Mouse (Mus musculus): ENCODE results near the gene Olfr524. TPM values are rescaled to one million over a fixed set of nuclear protein-coding genes. Genes with fewer than 3 reads are reported as not detected.
A peak's percentile ranks its signal among the peaks of the same experiment; 100 is the strongest.

Gene Olfr524
- total RNA-seq, 4 experiments from 2014 or later, result not detected

DNA sequence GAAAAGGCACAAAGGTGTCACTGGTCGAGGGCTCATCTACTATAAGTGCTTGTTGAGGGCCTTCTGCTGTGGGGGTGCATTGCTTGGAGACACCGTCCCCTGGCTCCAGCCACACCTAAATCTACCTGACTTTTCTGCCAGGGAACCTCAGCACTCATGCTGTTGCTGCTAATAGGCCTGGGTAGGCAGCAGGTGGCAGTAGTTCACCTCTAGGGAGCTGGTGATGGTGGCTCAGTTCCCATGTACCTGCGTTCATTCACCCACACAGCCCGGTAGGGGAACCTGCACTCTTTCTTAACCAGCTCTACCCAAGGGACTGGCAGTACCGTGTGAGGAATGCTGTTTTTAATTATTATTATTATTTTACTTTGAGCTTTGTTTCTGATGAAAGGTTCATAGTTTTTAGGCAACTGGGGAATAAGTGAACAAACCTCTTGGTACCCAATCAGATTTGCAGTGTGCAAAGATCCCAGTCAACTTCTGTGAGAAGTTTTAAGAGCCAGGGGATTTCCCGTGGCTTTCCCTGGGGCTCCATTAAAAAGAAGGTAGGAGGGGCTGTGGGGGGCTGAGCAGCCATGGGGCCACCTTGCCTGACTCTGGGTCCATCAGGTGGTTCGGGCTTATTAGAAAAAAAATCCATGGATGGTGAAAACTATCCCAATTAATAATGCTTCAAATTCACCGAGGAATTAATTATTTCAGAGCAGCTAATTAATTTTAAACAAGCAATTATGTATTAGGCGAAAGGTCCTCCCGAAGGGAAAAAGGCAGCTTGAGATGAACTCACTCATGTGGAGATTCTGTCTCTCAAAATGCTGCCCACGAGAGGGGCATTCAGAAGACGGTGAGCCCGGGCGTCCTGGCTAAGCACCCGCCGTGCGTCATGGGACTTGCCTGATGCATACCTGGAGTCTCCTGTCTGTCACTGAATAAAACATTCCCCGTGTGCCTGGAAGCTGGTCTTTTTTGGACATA is 18.8 kb downstream of the Olfr524 start:
- DNase-seq (ENCODE audit: low spot score in 2 of 2), result peak in 1 of 2 experiments; percentile 27

- DNase-seq (ENCODE audit: low spot score in 2 of 2), result no peak
Observed at GRCm38 (mm10) chr7:140184206-140184605, 21.6 kb downstream of the Olfr524 start.

DNA sequence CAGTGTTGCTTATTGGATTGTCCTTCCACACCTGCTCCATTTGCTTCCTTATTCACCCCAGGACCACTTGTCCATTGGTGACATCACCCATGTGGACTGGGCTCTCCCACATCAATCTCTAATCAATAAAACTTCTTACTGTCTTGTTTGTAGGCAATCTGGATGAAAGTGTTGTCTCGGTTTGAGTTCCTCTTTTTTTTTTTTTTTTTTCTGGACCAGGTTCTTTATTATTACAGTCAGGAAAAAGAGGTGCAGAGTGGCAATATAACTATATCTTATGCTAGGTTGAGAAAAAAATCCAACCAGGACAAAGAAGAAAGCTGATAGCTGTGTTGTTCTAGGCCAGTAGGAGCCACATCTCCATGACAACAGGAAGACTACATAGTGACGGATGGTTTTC is 25.1 kb downstream of the Olfr524 start:
- DNase-seq (ENCODE audit: low spot score in 2 of 2), result no peak

DNA sequence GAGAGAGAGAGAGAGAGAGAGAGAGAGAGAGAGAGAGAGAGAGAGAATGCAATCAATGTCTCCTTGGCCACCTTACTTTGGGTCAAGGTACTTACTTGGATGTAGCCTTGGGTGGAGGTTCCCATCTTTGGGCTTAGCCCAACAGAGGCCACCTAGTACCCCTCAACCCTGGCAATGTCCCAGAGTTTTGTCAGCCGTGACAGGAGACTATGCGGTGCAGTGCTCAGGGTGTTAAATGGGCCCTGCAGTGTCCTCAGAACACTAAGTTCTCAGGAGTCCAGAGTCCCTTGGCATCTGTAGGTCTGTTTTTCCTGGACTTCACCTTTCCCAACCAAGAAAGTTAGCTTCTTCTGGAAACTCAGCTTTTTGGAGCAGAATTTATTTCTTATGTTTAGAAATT is 26.6 kb downstream of the Olfr524 start:
- DNase-seq (ENCODE audit: low spot score in 2 of 2), result no peak

GRCm38 (mm10) chr7:140172936-140173335 is 32.8 kb downstream of the Olfr524 start, which contains the start of gene Olfr523:
Gene Olfr523 (plus strand): TSS chr7:140173217.
- DNase-seq (ENCODE audit: low spot score in 2 of 2), result no peak

DNA sequence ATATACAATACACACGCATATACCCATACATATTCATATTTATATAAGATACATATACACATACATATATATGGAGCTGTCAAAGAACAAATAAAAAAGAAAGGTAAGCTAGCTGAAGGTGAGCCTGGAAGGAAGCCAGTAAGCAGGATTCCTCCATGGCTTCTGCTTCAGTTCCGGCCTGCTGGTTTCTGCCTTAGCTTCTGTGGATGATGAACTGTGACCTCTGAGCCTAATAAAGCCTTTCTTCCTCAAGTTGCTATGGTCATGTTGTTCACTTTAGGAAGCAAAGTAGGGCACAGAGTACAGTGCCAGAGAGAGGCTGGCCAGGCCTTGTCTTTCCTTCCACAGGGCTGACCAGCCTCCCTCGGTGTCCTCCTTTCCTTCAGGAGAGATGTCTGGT is 34.9 kb downstream of the Olfr524 start:
- no peak for DNase-seq (ENCODE audit: low spot score in 2 of 2)

DNA sequence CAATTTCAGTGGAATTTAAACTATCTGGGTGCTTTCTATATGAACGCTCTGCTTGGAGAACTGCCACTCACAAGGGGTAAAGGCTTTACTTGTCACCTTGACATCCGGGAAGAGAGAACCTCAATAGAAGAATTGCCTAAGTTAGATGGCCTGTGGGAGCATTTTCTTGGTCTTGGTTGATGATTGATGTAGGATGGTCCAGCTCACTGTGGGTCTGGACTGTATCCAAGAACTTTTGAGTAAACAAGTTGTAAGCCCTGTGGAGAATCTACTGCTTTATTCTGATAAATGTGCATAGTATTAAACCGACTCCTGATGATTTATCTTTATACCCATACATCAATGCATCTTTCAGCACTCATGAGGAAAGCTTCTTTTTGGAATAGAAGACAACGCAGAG is 36.4 kb downstream of the Olfr524 start:
- no peak for DNase-seq (ENCODE audit: low spot score in 2 of 2)

GRCm38 (mm10) chr7:140167950-140168349 is 37.8 kb downstream of the Olfr524 start:
- no peak for DNase-seq (ENCODE audit: low spot score in 2 of 2)

DNA sequence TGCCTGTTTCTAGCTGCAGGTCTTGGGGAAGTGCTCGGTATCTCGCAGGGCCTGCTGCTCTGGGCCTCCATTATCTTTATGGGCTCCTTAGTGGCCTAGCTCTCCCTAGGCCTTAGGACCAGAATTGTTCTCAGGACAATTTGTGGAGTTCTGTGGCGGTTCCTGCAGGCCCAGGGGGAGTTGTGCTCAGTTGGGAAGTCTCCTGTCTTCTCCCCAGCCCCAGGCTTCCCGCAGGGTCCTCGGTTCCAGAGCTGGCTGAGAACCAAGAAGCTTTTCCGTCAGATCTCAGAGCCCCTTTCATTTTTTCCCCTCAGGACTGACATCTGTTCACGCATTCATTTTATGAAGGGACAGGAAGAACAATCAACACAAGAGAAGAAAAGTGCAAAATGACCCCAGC is 41.1 kb downstream of the Olfr524 start, which contains the start of gene Olfr522:
TSS of gene Olfr522 (minus strand) at position 101 of the 400 bp plus-strand sequence.
- no peak for DNase-seq (ENCODE audit: low spot score in 2 of 2)

GRCm38 (mm10) chr7:140160363-140160762 is 45.4 kb downstream of the Olfr524 start:
- DNase-seq (ENCODE audit: low spot score in 2 of 2), result no peak

DNA sequence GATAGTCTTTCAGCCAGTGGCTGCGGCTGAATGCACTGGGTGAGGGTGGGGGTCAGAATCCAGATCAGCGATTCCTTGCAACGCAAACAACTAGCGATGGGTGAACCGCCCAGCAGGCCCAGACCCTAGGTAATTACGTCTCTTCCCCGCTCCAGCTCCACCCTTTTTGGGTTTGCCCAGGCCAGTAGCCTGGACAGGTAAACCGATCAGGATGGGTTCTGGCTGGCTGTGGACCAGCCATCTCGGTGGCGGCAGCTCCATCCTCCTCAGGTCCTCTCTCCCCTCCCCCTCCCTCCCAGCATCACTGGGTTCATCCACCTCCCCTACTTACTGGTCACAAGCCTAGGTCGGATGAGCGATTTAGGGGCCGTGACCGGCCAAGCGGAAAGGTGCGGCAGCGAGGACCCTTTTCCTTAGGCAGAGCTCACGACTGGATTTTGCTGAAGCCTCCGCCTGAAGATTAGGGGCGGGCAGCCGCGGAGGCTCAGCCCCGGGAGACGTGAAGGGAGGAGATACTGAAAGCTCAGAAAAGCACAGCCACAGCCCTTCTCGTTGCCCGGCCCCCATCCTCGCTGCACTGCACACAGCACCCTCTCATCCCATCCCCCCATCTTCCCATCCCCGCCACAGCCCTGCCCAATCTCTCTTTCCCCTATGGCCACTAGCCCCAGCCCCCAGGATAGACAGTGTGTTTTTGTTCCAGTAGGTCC is 51.4 kb downstream of the Olfr524 start, which contains the start of gene Sprn:
TSS of gene Sprn (minus strand) at position 660 of the 710 bp plus-strand sequence.
- DNase-seq (ENCODE audit: low spot score in 2 of 2), result peak; percentile 54 to 84

DNA sequence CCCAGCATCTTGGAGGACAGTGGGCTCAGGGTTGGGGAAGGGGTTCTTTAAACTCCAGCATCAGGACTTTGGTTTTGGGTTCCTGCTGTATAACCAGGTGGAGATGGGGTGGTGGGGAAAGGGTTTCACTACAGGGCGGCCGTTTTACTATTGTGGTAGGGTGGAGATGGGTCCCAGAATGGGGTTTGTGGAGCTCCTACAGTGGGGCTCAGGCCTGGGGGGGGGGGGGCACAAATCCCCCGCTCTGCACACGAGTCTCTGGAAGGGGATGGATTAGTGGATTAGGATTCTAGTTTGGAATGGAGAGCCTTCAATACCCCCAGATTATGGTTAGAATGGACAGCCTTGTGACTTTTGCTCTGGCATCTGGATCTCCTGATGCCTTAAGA is 51.9 kb downstream of the Olfr524 start:
- DNase-seq (ENCODE audit: low spot score in 2 of 2), result no peak

- peak in 1 of 2 experiments; percentile 54 for DNase-seq (ENCODE audit: low spot score in 2 of 2)
Observed at GRCm38 (mm10) chr7:140153383-140153782, 52.4 kb downstream of the Olfr524 start.

Other genes with a start within 250 kb of the Olfr524 start
- 1 to 10 TPM; 1.1 to 1.7 (median 1.2) TPM for gene 6430531B16Rik, start 227.2 kb downstream of the Olfr524 start, total RNA-seq (2022)
- 1 to 10 TPM; 1.1 to 3.6 (median 1.9) TPM for gene Adam8, start 213.4 kb downstream of the Olfr524 start, total RNA-seq (2022)
- gene Zfp511, start 169.6 kb downstream of the Olfr524 start, total RNA-seq (2022), result 10 to 100 TPM; 19.6 to 28.2 (median 23.3) TPM
- gene Tubgcp2, start 169.3 kb downstream of the Olfr524 start, total RNA-seq (2022), result 10 to 100 TPM; 36.6 to 44.2 (median 42.8) TPM
- gene Msx3, start 156.9 kb downstream of the Olfr524 start, total RNA-seq (2022), result under 1 TPM in 2 of 4 experiments, not detected in 2; 0.14 to 0.19 TPM
- 100 to 1,000 TPM; 184 to 218 (median 213) TPM for gene Caly, start 123.4 kb downstream of the Olfr524 start, total RNA-seq (2022)
- not detected for gene Prap1, start 112.6 kb downstream of the Olfr524 start, total RNA-seq (2022)
- 10 to 100 TPM; 45.1 to 51.0 (median 49.0) TPM for gene Fuom, start 103.5 kb downstream of the Olfr524 start, total RNA-seq (2022)
- gene Paox, start 90.2 kb downstream of the Olfr524 start, total RNA-seq (2022), result 1 to 10 TPM; 6.7 to 7.9 (median 7.3) TPM
- gene Echs1, start 89.5 kb downstream of the Olfr524 start, total RNA-seq (2022), result 10 to 100 TPM; 56.9 to 64.5 (median 59.3) TPM
- 10 to 100 TPM; 22.1 to 31.4 (median 27.4) TPM for gene Mtg1, start 68.4 kb downstream of the Olfr524 start, total RNA-seq (2022)
- gene Sprn, start 51.1 kb downstream of the Olfr524 start, total RNA-seq (2022), result 100 to 1,000 TPM; 121 to 142 (median 130) TPM
- gene Olfr522, start 41.2 kb downstream of the Olfr524 start, total RNA-seq (2022), result not detected
- gene Olfr523, start 32.7 kb downstream of the Olfr524 start, total RNA-seq (2022), result under 1 TPM in 2 of 4 experiments, not detected in 2; 0.11 to 0.16 TPM
- gene Cd163l1, start 12.3 kb upstream of the Olfr524 start, total RNA-seq (2022), result under 1 TPM in 1 of 4 experiments, not detected in 3; 0.09 TPM
- gene 5830411N06Rik, start 41.3 kb upstream of the Olfr524 start, total RNA-seq (2022), result under 1 TPM in 2 of 4 experiments, not detected in 2; 0.17 to 0.32 TPM
- gene Olfr525, start 114.9 kb upstream of the Olfr524 start, total RNA-seq (2022), result not detected
- not detected for gene Olfr527, start 128.1 kb upstream of the Olfr524 start, total RNA-seq (2022)
- not detected for gene Olfr60, start 155.7 kb upstream of the Olfr524 start, total RNA-seq (2022)
- not detected for gene Olfr530, start 170.4 kb upstream of the Olfr524 start, total RNA-seq (2022)
- gene Olfr531, start 197.0 kb upstream of the Olfr524 start, total RNA-seq (2022), result not detected
- not detected for gene Olfr532, start 215.7 kb upstream of the Olfr524 start, total RNA-seq (2022)